Mouse (Mus musculus) A20 (cell line): ENCODE data around the gene Arhgap8.

Experiments used
- DNase-seq: peaks from one replicate; pipeline ENCODE4 v3.0.0-alpha.2; 2011; ENCODE audit warnings: low read depth, low spot score

The Arhgap8 gene

GRCm38 (mm10) chr15:84719791-84720190 is at the start of gene Arhgap8:
Gene Arhgap8 (plus strand): TSS chr15:84720052.
- peak; percentile 95 for DNase-seq

GRCm38 (mm10) chr15:84670657-84671055 is 49.2 kb upstream of the Arhgap8 start:
- DNase-seq: no peak

- DNase-seq: peak; percentile 54
Observed at GRCm38 (mm10) chr15:84671401-84672307, 48.2 kb upstream of the Arhgap8 start.

GRCm38 (mm10) chr15:84672308-84672615 is 47.6 kb upstream of the Arhgap8 start:
- no peak for DNase-seq

- DNase-seq: no peak
Observed at GRCm38 (mm10) chr15:84672616-84673015, 47.2 kb upstream of the Arhgap8 start.

GRCm38 (mm10) chr15:84674329-84675067 is 45.4 kb upstream of the Arhgap8 start:
- peak; percentile 32 for DNase-seq

DNA sequence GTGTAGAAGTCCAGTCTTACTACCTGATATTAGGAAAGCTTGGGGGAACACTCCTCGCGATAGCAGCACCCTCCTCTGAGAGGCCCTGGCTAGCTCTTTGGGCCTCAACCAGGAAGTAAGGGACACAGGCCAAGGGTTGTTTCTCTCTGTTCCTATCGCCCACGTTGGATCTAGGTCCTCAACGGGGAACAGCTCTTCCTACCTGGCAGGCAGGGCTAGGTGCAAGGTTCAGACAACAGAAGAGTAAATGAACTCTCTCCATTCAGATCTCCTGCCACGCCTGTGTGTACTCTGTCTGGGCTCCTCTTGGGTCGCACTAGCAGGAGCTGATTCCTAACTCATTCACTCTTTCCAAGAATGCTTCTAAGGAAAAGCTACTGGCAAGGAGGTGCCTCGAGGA is 44.5 kb upstream of the Arhgap8 start:
- DNase-seq: no peak

DNA sequence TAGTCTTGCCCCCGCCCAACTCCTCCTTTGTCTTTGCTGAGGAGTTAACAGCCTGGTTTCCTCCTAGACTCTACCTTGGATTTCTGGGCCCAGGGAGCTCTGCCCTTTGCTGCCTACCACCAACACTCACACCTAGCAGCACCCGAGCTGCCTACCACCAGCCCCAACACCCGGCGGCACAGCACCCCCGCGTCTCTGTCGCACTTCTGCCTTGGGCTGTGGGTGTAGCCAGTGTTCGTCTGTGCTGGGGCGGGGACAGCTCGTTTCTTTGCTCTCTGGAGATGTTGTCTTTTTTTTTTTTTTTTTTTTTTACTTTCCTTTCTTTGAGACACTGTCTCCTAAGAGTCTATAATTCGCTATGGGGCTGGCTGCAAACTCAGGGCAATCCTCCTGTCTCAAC is 41.9 kb upstream of the Arhgap8 start:
- DNase-seq: no peak

GRCm38 (mm10) chr15:84679090-84679489 is 40.8 kb upstream of the Arhgap8 start:
- DNase-seq: peak; percentile 71

GRCm38 (mm10) chr15:84679794-84680193 is 40.1 kb upstream of the Arhgap8 start:
- no peak for DNase-seq

DNA sequence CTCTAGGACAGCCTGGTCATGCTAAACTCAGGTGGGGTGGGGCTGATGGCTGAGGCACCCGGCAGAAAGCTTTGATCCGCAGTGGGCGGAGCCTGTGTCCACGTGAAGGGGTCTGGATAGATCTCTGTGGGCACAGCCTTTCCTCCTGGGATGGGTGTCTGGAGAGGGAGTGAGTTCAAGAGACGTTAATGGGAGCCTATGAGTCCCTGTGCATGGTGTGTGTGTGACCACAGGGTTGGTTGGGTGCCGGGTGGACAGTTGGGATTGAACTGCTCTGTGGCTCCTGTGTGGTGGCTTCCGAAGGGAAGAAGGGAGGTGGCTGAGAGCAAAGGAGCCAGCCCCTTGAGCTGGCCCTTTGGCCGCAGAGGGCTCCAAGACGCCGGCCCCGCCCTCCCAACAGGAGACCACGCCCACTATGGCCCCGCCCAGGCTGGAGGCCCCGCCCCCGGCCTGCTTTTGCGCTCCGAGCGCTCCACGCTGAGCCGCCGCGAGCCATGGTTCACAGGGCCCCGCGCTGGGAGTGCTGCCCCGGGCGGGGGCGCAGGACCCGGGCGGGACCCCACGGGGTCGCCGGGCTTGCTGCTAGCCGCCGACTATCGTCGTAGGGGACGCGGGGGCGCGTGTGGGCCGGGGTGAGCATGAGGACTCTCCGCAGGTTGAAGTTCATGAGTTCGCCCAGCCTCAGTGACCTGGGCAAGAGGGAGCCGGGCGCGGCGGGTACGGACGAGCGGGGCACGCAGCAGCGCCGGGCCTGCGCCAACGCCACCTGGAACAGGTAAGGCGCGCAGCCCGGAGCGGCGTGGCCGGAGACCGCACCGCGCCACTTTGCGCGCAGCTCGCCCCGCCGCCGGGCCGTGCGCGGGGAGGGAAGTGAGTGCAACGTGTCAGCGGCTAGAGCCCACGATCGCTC is 39.1 kb upstream of the Arhgap8 start:
- peak; percentile 93 for DNase-seq

DNA sequence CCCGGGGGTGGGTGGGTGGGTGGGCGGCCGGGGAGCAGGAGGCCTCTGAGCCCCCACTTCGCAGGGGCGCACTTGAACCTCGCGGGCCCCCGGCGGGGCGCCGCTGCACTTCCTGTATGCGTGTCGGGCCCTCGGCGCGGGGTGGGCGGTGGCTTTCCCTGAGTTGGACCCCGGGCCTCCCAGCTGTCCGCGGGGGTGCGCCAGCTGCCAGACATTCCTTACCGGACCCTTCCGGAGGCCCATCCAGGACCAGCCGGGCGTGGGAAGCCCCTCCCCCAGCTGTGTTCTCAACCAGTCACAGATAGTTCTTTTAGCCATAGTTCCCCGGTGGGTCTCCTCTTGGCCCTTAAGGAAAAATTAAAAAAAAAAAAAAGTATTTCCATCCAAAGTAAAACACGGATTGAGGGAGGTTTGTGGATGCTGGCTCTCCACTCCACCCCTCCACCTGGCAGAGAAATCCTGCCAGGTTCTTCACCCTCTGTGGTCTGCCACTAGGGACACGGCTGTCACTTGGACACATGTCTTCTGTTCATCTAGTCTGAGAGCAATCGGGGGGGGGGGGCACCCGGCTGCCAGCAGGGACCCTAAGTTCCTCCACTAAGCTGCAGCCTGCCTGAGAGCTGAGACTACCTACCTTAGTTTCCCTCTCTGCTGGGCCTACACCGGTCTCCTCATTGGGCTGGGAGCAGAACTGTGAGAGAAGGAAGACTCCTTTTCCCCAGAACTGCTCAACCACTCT is 38.2 kb upstream of the Arhgap8 start:
- peak; percentile 77 for DNase-seq

GRCm38 (mm10) chr15:84682206-84682605 is 37.6 kb upstream of the Arhgap8 start:
- DNase-seq: peak; percentile 59

DNA sequence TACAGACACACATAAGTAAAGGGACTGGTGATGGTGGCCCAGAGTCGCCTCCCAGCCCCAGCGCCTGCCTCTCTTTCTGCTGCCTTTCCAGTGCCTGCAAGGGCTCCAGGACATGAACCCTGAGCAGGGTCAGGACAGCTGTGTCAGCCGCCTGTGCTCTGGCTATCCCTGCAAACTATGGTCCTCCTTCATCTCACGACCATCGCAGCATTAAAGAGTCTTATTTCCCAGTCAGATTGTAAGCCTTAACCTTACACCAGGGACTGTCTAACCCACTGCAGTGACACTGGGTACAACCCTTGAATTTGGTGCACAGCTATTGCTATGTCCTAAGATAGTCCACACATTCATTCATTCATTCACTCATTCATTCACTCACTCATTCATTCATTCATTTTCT is 37.0 kb upstream of the Arhgap8 start:
- DNase-seq: no peak

GRCm38 (mm10) chr15:84684520-84684919 is 35.3 kb upstream of the Arhgap8 start:
- DNase-seq: no peak

DNA sequence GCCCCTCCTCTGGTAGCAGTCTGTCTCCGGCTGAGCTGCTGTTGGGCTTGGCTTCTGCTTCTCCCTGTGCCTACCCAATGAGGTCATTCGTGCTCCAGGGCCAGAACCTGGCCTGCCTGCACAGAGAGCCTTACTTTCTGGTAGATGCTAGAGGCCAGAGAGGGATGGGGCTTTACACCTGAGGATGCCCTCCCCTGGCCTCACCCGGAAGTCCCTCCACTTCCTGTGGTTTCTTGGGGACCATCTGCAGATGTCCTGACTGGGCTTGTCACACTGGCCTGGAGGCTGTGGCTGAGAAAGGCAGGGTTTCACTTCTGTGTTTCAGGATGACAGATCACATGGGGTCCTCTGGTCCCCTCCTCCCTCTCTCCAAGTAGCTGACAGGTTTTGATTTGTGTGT is 34.4 kb upstream of the Arhgap8 start:
- peak; percentile 98 for DNase-seq

DNA sequence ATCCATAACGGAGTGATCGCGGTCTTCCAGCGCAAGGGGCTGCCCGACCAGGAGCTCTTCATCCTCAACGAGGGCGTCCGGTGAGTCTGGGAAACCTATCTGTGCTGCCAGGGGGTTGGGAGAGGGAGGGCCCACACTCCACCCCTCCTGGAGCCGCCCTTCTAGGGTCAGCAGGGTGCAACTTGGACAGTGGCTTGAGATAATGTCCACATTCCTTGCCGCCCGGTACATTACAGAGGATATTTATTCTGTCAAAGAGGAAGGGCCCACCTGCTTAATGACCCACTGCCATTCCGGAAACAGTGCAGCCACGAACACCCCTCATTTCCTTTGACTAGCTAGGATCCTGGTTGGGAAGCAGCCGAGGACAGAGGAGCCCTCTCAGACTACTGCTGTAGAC is 31.9 kb upstream of the Arhgap8 start:
- no peak for DNase-seq

DNA sequence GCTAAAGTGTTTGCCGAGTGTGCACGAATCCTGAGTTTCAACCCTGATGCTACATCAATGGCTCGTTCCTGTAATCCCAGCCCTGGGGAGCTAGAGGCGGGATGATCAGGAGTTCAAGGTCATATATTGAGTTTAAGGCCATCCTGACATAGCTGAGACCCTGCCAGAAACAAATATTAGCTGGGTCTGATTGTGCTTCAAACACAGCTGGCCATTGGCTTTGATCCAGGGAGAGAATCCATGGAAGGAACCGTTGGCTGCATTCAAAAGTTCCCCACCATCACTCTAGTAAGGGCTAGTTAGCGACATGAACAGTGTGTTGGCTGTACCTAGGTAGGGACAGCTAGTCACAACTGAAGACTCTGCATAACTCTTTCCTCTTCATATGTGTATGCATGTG is 30.5 kb upstream of the Arhgap8 start:
- no peak for DNase-seq

- no peak for DNase-seq
Observed at GRCm38 (mm10) chr15:84691513-84691912, 28.3 kb upstream of the Arhgap8 start.

- no peak for DNase-seq
Observed at GRCm38 (mm10) chr15:84692645-84693044, 27.2 kb upstream of the Arhgap8 start.

DNA sequence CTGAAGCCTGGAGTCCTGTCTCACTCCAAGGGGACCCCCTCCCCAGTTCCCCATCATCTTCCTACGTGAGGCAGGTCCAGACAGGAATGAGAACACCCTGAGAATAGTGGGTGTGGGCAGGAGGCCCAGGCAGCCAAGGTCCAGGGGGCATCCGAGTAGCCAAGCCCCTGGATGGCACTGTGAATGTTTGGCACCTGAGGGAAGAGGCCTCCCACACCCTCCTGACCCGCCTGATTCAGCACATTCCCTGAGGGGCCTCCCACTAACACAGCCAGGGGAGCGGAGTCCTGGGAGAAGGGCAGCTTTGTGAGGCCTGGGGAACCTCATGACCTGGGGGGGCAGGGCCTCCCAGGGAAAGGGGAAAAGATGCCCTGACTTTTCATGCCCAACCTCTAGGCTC is 23.8 kb upstream of the Arhgap8 start:
- no peak for DNase-seq
